Mouse (Mus musculus): ENCODE measurements around the gene Avpi1. TPM values are rescaled to one million over a fixed set of nuclear protein-coding genes. Genes with fewer than 3 reads are reported as not detected.

Gene Avpi1
- polyA plus RNA-seq, 1 experiment from 2014 or later = 35.5 TPM

DNA sequence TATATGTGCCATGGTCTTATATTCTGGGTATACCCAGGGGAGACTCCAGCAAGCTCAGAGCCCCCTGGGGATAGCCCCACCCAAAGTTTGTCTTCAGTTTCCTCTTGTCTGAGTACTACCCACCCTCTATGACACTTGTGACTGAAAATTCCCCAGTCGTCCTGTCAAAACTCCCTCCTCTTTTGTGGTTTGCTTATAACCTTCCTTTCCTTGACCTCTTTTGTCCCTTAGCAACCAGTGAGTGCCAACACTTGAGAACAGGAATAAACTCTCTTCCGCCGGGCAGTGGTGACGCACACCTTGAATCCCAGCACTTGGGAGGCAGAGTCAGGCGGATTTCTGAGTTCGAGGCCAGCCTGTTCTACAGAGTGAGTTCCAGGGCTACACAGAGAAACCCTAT lies 15.2 kb upstream of the Avpi1 start:
- 59% methylated on average over 6 of the region's 6 CpGs for WGBS
- H3K4me1 ChIP-seq = peaks cover 22% of the 10 kb centered on the region
- no peak overlapping the region for H3K4me3 ChIP-seq

GRCm38 (mm10) chr19:42142757-42143156 lies 13.9 kb upstream of the Avpi1 start:
- Histone ChIP-seq H3K9ac (no peak overlapping the region), H3K4me2 (no peak overlapping the region), H3K4me3 (no peak overlapping the region), H3K4me1 (peaks cover 14% of the 10 kb centered on the region), H3K9me3 (no peaks in the 10 kb centered on the region), H3K27me3 (no peaks in the 10 kb centered on the region), H3K36me3 (no peaks in the 10 kb centered on the region), H3K27ac (no peak overlapping the region)
- ATAC-seq (ENCODE audit: insufficient number of reproducible peaks, insufficient read depth, low FRiP score, low TSS enrichment, low read depth) = no peak
- WGBS = 82% methylated on average over 2 of the region's 2 CpGs

More for the DNA sequence above, 15.2 kb upstream of the Avpi1 start:
- no peaks in the 10 kb centered on the region for H3K36me3 ChIP-seq
- H3K4me2 ChIP-seq = no peak overlapping the region
- H3K9ac ChIP-seq = no peak overlapping the region
- H3K27me3 ChIP-seq = no peaks in the 10 kb centered on the region
- no peaks in the 10 kb centered on the region for H3K9me3 ChIP-seq
- ATAC-seq (ENCODE audit: insufficient number of reproducible peaks, insufficient read depth, low FRiP score, low TSS enrichment, low read depth) = no peak
- H3K27ac ChIP-seq = no peak overlapping the region

- no peak overlapping the region for H3K27ac ChIP-seq
- no peak overlapping the region for H3K4me2 ChIP-seq
- no peak overlapping the region for H3K4me3 ChIP-seq
- no peaks in the 10 kb centered on the region for H3K27me3 ChIP-seq
- no peak for ATAC-seq (ENCODE audit: insufficient number of reproducible peaks, insufficient read depth, low FRiP score, low TSS enrichment, low read depth)
- no peaks in the 10 kb centered on the region for H3K9me3 ChIP-seq
- no peak overlapping the region for H3K9ac ChIP-seq
- H3K36me3 ChIP-seq = no peaks in the 10 kb centered on the region
- WGBS = 81% methylated on average over 3 of the region's 3 CpGs
- peaks cover 12% of the 10 kb centered on the region for H3K4me1 ChIP-seq
These were observed 13.1 kb upstream of the Avpi1 start for GRCm38 (mm10) chr19:42141998-42142397.

GRCm38 (mm10) chr19:42139724-42140517 lies 11.1 kb upstream of the Avpi1 start:
- no peak for ATAC-seq (ENCODE audit: insufficient number of reproducible peaks, insufficient read depth, low FRiP score, low TSS enrichment, low read depth)
- Histone ChIP-seq H3K36me3 (no peaks in the 10 kb centered on the region), H3K9me3 (no peaks in the 10 kb centered on the region), H3K4me1 (peaks cover 8% of the 10 kb centered on the region; the same call in 1 of the 2 replicates), H3K4me2 (no peak overlapping the region), H3K4me3 (no peak overlapping the region), H3K9ac (no peak overlapping the region), H3K27me3 (no peaks in the 10 kb centered on the region), H3K27ac (no peak overlapping the region)
- 64% methylated on average over 5 of the region's 5 CpGs for WGBS

- Histone ChIP-seq H3K4me2 (no peak overlapping the region), H3K4me1 (0 out of 2 replicates have a peak, but pooled peaks cover 5% of the 10 kb centered on the region), H3K27me3 (no peaks in the 10 kb centered on the region), H3K4me3 (no peak overlapping the region), H3K9ac (no peak overlapping the region), H3K9me3 (no peaks in the 10 kb centered on the region), H3K27ac (no peak overlapping the region), H3K36me3 (no peaks in the 10 kb centered on the region)
- WGBS = 76% methylated on average over 15 of the region's 15 CpGs
- no peak for ATAC-seq (ENCODE audit: insufficient number of reproducible peaks, insufficient read depth, low FRiP score, low TSS enrichment, low read depth)
These were observed 9.8 kb upstream of the Avpi1 start for GRCm38 (mm10) chr19:42138517-42139285.

- Histone ChIP-seq H3K9me3 (no peaks in the 10 kb centered on the region), H3K4me1 (0 out of 2 replicates have a peak, but pooled peaks cover 9% of the 10 kb centered on the region), H3K27ac (no peak overlapping the region), H3K4me3 (no peak overlapping the region), H3K9ac (no peak overlapping the region), H3K4me2 (no peak overlapping the region), H3K27me3 (no peaks in the 10 kb centered on the region), H3K36me3 (no peaks in the 10 kb centered on the region)
- WGBS = 90% methylated on average over 4 of the region's 4 CpGs
- no peak for ATAC-seq (ENCODE audit: insufficient number of reproducible peaks, insufficient read depth, low FRiP score, low TSS enrichment, low read depth)
These were observed 8.4 kb upstream of the Avpi1 start for GRCm38 (mm10) chr19:42137167-42137672.

DNA sequence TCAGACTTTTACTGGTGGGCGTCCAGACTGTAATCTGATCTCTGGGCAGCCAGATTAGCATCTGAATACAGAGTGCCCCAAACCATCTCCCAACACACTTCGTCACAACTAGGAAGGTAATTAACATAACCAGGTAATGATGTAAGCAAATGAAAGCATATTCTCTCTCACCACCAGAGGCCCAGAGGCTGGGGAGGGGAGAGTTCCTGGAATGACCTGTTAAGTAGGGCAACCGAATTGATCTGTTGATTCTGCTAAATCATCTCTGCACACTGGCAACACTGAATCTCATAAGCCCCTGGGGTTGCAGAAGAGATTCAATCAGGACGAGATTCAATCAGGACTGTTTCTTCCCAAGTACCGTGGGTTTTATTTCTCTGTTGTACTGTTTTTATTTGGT lies 7.3 kb upstream of the Avpi1 start:
- Histone ChIP-seq H3K4me3 (no peak overlapping the region), H3K4me2 (no peak overlapping the region), H3K9ac (no peak overlapping the region), H3K36me3 (no peaks in the 10 kb centered on the region), H3K4me1 (peaks cover 16% of the 10 kb centered on the region), H3K9me3 (no peaks in the 10 kb centered on the region), H3K27me3 (no peaks in the 10 kb centered on the region), H3K27ac (no peak overlapping the region)
- ATAC-seq (ENCODE audit: insufficient number of reproducible peaks, insufficient read depth, low FRiP score, low TSS enrichment, low read depth) = no peak
- WGBS = 17% methylated on average over 5 of the region's 5 CpGs

- H3K27me3 ChIP-seq = no peaks in the 10 kb centered on the region
- no peak overlapping the region for H3K4me3 ChIP-seq
- no peak overlapping the region for H3K4me2 ChIP-seq
- H3K4me1 ChIP-seq = peaks cover 27% of the 10 kb centered on the region
- no peak overlapping the region for H3K9ac ChIP-seq
- no peaks in the 10 kb centered on the region for H3K36me3 ChIP-seq
- no peak overlapping the region for H3K27ac ChIP-seq
- no peaks in the 10 kb centered on the region for H3K9me3 ChIP-seq
- no peak for ATAC-seq (ENCODE audit: insufficient number of reproducible peaks, insufficient read depth, low FRiP score, low TSS enrichment, low read depth)
These were observed 6.2 kb upstream of the Avpi1 start for GRCm38 (mm10) chr19:42135070-42135469.

- peak overlapping the region; percentile 66 for H3K27ac ChIP-seq
- H3K4me1 ChIP-seq = peaks cover 57% of the 10 kb centered on the region
- H3K4me3 ChIP-seq = no peak overlapping the region
- H3K27me3 ChIP-seq = no peaks in the 10 kb centered on the region
- no peaks in the 10 kb centered on the region for H3K36me3 ChIP-seq
- no peak overlapping the region for H3K4me2 ChIP-seq
- no peak overlapping the region for H3K9ac ChIP-seq
- no peaks in the 10 kb centered on the region for H3K9me3 ChIP-seq
- no peak for ATAC-seq (ENCODE audit: insufficient number of reproducible peaks, insufficient read depth, low FRiP score, low TSS enrichment, low read depth)
- WGBS = 47% methylated on average over 5 of the region's 5 CpGs
These were observed 2.2 kb upstream of the Avpi1 start for GRCm38 (mm10) chr19:42131101-42131500.

DNA sequence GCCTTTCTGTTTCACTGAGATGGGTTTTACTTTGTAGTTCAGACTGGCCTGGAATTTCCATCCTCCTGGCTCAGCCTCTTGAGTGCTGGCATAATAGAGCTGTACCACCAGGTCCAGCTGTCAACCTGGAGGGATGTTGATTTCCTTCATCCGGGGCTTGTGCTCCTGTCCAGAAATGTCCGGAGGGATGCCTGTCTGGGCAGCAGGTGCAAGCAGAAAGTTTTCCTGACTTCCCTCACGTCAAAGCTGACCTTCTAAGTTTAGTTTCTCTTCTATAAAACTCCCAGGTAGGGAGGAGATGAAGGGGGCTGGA lies 1.4 kb upstream of the Avpi1 start:
- Histone ChIP-seq H3K27ac (peak overlapping the region; percentile 93), H3K27me3 (no peaks in the 10 kb centered on the region), H3K4me3 (no peak overlapping the region), H3K9ac (no peak overlapping the region), H3K9me3 (no peaks in the 10 kb centered on the region), H3K4me1 (peaks cover 53% of the 10 kb centered on the region), H3K4me2 (no peak overlapping the region), H3K36me3 (0 out of 2 replicates have a peak, but pooled peaks cover under 1% of the 10 kb centered on the region)
- 63% methylated on average over 3 of the region's 3 CpGs for WGBS
- ATAC-seq (ENCODE audit: insufficient number of reproducible peaks, insufficient read depth, low FRiP score, low TSS enrichment, low read depth) = no peak

- no peak for ATAC-seq (ENCODE audit: insufficient number of reproducible peaks, insufficient read depth, low FRiP score, low TSS enrichment, low read depth)
- 31% methylated on average over 14 of the region's 14 CpGs for WGBS
- H3K9ac ChIP-seq = peak overlapping the region; percentile 92
- H3K36me3 ChIP-seq = peaks cover 6% of the 10 kb centered on the region
- peak overlapping the region; percentile 93 for H3K27ac ChIP-seq
- H3K4me2 ChIP-seq = peak overlapping the region; percentile 94
- H3K27me3 ChIP-seq = no peaks in the 10 kb centered on the region
- peak overlapping the region; percentile 69 for H3K4me3 ChIP-seq
- H3K9me3 ChIP-seq = no peaks in the 10 kb centered on the region
- H3K4me1 ChIP-seq = peaks cover 53% of the 10 kb centered on the region
These were observed 842 bp upstream of the Avpi1 start for GRCm38 (mm10) chr19:42129509-42130293.
